Mouse (Mus musculus): ENCODE measurements at regions not wholly inside any gene's neighbourhood (a gene's known extent, or its start where the extent isn't known, plus 50 kb on each side); places are given as distances from the start of the nearest gene placed in this dataset.

DNA sequence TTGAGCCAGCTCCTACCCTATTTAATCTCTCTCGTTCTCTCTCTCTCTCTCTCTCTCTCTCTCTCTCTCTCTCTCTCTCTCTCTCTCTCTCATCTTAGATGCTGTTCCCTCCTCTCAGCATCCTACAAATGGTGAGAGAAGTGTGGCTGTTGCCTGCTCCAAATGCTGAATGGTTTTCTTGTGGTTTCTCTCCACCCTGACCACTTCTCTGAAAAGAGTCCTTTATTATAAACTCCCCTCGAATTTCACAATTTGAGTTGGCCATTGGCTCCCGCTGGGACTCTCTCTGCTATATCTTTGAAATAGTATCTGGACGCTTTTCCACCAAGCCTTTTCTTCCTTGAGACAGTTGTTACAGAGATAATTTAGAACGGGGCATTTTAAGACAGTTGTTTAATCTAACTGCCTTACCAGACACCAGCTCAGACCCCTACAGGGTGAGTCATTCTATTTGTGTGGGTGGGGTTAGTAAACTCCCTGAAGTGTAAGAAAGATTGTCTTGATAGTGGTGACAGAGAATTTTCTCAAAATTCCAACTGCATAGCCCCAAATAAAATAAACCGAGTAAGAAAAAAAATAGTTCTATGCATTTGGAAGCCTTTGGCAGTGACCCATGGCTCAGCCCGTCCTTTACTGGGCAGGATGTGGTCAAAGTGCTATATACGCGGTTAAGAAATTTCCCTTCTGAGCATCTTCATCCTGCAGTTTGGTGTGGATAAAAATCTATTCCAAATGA lies 58.7 kb upstream of the Ado start:
- no peak for DNase-seq

DNA sequence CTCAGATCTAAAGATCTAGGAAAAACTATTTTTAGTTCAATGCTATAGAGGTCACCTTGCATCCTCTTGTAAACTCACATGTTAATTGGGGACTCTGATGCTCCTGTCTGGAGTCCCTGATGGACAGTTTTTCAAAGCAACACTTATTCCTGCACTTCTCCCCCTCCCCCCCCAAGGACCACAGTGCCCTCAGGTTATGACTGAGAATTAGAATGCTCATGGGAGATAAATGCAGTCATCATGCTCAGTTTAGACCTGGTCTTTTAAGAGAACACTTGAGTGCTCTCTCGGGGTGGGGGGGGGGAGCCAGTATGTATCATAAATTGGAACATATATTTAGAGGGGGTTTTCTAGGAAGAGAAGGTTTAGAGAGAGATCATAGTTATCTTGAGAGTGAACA lies 58.0 kb upstream of the Ado start:
- no peak for DNase-seq

DNA sequence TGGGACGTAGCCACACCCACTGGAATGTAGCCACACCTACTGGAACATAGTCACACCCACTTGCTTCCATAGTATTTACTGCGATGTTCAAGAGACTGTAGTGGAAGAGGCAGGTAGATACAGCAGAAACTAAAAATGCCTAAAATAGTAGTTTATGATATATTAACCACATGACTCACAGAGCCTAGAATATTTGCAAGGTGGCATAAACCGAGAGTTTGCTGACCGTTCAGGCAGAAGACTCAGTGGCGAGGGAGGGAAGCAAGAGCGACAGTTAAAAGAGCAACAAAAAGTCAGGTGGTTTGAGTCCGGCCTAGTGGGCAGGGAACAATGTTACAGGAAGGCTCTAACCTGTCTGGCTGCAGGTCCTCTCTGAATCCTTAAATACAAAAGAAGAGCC lies 50.6 kb upstream of the Ado start:
- no peak for DNase-seq

DNA sequence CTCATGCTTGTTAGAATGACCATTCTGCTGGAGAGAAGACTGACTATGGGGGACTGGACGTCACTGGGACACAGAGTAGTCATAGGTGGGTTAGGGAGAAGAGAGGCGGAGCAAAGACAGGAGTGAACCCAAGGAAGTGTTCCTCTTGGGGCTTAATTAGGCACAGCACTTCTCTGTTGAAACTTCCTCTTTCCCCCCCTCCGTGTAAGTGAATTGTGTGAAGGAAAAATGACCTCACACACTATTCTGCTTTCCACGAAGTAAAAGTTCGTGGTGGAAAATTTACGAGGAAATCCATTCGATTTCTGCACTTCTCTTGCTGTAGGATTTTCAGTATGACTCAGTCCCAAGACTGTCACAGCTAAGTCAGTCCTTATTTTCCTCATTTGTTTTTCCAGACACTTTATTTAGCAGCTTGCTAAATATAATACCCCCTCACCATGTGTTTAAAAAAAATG lies 49.9 kb upstream of the Ado start:
- DNase-seq: no peak

Measured in adrenal gland, adult 2 months (tissue).